Mouse (Mus musculus) lung, embryonic 16.5 days (tissue): ENCODE measurements around the gene Ttll11. TPM values are rescaled to one million over a fixed set of nuclear protein-coding genes. Genes with fewer than 3 reads are reported as not detected.

Source experiments
- ATAC-seq: fragments of 200-750 bp; cut with Nextera tagmentation; 2 replicates; pipeline ENCODE4 v1.8.0; 2017; ENCODE audit warnings: low read depth, mild to moderate bottlenecking, moderate library complexity
- H3K27ac ChIP-seq: fragments of 300-500 bp; sonication (generic); 2 replicates; pipeline ENCODE4 v1.5.1; 2014; ENCODE audit warnings: mild to moderate bottlenecking, control low read depth, low read length
- H3K27me3 ChIP-seq: fragments of 300-500 bp; sonication (generic); 2 replicates; pipeline ENCODE4 v1.6.1; 2014; ENCODE audit warnings: low read depth, low read length, mixed read lengths; ENCODE audit not compliant: control insufficient read depth, insufficient read depth
- H3K36me3 ChIP-seq: fragments of 300-500 bp; sonication (generic); 2 replicates; pipeline ENCODE4 v1.6.1; 2014; ENCODE audit warnings: low read length; ENCODE audit not compliant: control insufficient read depth, insufficient read depth
- H3K4me1 ChIP-seq: fragments of 300-500 bp; sonication (generic); replicated peaks from 2 replicates; pipeline ENCODE4 v1.6.1; 2014; ENCODE audit warnings: low read length, mixed read lengths; ENCODE audit not compliant: control insufficient read depth, insufficient read depth
- H3K4me2 ChIP-seq: fragments of 300-500 bp; sonication (generic); 2 replicates; pipeline ENCODE4 v1.6.1; 2014; ENCODE audit warnings: low read depth, low read length, control low read depth
- H3K4me3 ChIP-seq: fragments of 300-500 bp; sonication (generic); 2 replicates; pipeline ENCODE4 v1.5.1; 2014; ENCODE audit warnings: mild to moderate bottlenecking, low read length, control low read depth
- H3K9ac ChIP-seq: fragments of 300-500 bp; sonication (generic); 2 replicates; pipeline ENCODE4 v1.6.1; 2014; ENCODE audit warnings: low read length, control low read depth
- H3K9me3 ChIP-seq: fragments of 300-500 bp; sonication (generic); 2 replicates; pipeline ENCODE4 v1.6.1; 2016; ENCODE audit warnings: low read length; ENCODE audit not compliant: control insufficient read depth
- WGBS: fragments of 180-500 bp; shearing (Covaris S2); extraction: QIAGEN DNeasy Blood & Tissue Kit; methylation state at CpG from one replicate; pipeline ENCODE4 v1.1.7; 2014; 5-methylcytosine and 5-hydroxymethylcytosine counted together
- polyA plus RNA-seq: library from polyadenylated mRNA; unstranded; fragments of >200 nt; fragmentation: Nextera tagmentation; extraction: Ambion mirVana; gene quantifications from 2 replicates; pipeline ENCODE4 v1.2.1, GENCODE M21; 2015

Ttll11 gene
- polyA plus RNA-seq, 1 experiment from 2014 or later = 0.55 TPM

DNA sequence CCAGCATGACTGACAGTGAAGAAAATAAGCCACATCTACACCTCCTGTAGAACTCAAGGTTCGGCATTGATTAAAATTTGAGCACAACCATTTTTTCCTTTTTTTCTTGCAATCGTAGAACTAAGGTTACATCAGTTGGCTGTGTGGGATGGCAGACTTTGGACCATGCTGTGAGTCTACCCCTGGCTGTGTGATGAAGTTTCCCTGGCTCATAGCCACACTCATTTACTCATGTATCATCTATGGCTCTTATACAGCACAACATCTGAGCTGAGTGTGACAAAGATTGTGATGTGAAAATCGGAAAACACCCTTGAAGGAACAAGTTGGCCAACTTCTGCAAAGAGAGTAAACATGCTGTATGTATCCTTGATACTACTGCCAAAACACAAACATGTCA is 56.8 kb downstream of the Ttll11 start:
- no peaks in the 10 kb centered on the region for H3K27me3 ChIP-seq
- H3K4me2 ChIP-seq = no peak overlapping the region
- no peaks in the 10 kb centered on the region for H3K36me3 ChIP-seq
- WGBS = 84% methylated on average over 3 of the region's 3 CpGs
- no peaks in the 10 kb centered on the region for H3K4me1 ChIP-seq
- no peak overlapping the region for H3K4me3 ChIP-seq
- no peak overlapping the region for H3K9ac ChIP-seq
- H3K27ac ChIP-seq = no peak overlapping the region
- H3K9me3 ChIP-seq = no peaks in the 10 kb centered on the region
- no peak for ATAC-seq

DNA sequence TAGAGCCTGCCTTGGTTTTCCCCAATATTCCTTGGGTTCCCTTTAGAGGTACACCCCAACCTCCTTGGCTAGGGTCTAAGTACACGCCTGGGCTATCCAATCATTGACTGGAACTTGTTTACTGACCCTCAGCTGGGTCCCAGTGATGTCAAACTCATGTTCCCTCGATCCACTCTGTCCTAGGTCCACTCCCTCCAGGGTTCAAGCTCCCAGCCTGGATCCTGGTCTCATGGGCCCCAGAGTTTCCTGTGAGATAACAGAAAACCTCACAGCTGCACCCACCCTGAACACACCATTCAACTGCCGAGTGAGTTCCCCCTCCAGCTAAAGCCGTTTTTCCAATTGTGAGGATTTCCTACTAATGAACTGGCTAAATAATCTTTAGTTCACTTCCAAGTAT is 67.6 kb downstream of the Ttll11 start:
- Histone ChIP-seq H3K4me1 (no peaks in the 10 kb centered on the region), H3K4me2 (no peak overlapping the region), H3K27ac (no peak overlapping the region), H3K27me3 (no peaks in the 10 kb centered on the region), H3K36me3 (no peaks in the 10 kb centered on the region), H3K9me3 (no peaks in the 10 kb centered on the region), H3K9ac (no peak overlapping the region), H3K4me3 (no peak overlapping the region)
- whole genome bisulfite sequencing = 44% methylated on average over 4 of the region's 4 CpGs
- ATAC-seq = no peak

DNA sequence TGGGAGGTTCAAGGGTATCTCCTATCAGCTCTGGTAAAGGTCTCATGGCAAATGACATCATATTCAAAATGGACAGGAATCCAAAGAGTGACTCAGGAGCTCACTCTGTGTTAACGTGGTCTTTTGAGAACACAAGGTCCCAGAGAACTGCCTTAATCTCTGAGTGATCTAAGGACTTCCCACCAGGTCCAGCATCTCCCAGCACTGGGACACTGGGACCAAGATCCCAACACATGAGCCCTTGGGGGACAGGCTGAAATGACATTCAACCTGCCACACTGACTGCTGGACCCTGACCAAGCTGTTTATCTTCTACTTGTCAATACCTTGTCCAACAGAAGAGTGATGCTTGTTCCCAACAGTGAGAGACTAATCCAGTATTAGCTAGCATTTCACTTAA is 68.0 kb downstream of the Ttll11 start:
- H3K4me3 ChIP-seq = no peak overlapping the region
- no peaks in the 10 kb centered on the region for H3K9me3 ChIP-seq
- no peaks in the 10 kb centered on the region for H3K27me3 ChIP-seq
- H3K27ac ChIP-seq = no peak overlapping the region
- 68% methylated on average over 1 of the region's 1 CpGs for WGBS
- ATAC-seq = no peak
- H3K4me2 ChIP-seq = no peak overlapping the region
- H3K4me1 ChIP-seq = no peaks in the 10 kb centered on the region
- no peaks in the 10 kb centered on the region for H3K36me3 ChIP-seq
- H3K9ac ChIP-seq = no peak overlapping the region

DNA sequence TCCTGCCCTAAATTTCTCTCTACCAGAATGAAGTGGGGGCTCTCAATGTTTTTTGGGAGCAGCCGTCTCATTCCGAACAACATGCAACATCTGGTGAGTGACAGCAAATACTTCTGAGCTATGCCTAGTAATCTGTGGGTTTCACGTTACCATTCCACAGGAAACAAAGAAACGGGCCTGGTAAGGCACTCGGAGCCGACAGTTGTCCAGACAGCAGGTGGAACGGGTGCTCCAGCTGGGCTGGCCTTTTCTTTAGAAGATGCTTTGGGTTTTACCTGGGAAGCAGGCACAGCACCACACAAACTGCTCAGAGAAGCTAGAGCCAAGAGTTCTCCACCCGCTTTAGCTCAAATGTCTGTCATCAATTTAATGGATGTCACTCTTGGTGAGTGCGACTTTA is 69.0 kb downstream of the Ttll11 start:
- Histone ChIP-seq H3K4me2 (no peak overlapping the region), H3K36me3 (no peaks in the 10 kb centered on the region), H3K27me3 (no peaks in the 10 kb centered on the region), H3K9ac (no peak overlapping the region), H3K27ac (no peak overlapping the region), H3K4me3 (no peak overlapping the region), H3K9me3 (no peaks in the 10 kb centered on the region), H3K4me1 (no peaks in the 10 kb centered on the region)
- ATAC-seq = no peak
- 43% methylated on average over 9 of the region's 9 CpGs for WGBS

- Histone ChIP-seq H3K27me3 (no peaks in the 10 kb centered on the region), H3K27ac (no peak overlapping the region), H3K4me3 (no peak overlapping the region), H3K9ac (no peak overlapping the region), H3K4me1 (no peaks in the 10 kb centered on the region), H3K4me2 (no peak overlapping the region), H3K36me3 (no peaks in the 10 kb centered on the region), H3K9me3 (no peaks in the 10 kb centered on the region)
- 84% methylated on average over 4 of the region's 4 CpGs for WGBS
- no peak for ATAC-seq
Observed at GRCm38 (mm10) chr2:35909353-35909752, 70.4 kb downstream of the Ttll11 start.

GRCm38 (mm10) chr2:35907578-35907977 is 72.1 kb downstream of the Ttll11 start:
- no peaks in the 10 kb centered on the region for H3K4me1 ChIP-seq
- 78% methylated on average over 6 of the region's 6 CpGs for WGBS
- no peaks in the 10 kb centered on the region for H3K27me3 ChIP-seq
- H3K27ac ChIP-seq = no peak overlapping the region
- no peaks in the 10 kb centered on the region for H3K9me3 ChIP-seq
- no peak for ATAC-seq
- H3K36me3 ChIP-seq = no peaks in the 10 kb centered on the region
- no peak overlapping the region for H3K9ac ChIP-seq
- H3K4me3 ChIP-seq = no peak overlapping the region
- no peak overlapping the region for H3K4me2 ChIP-seq

GRCm38 (mm10) chr2:35906174-35906798 is 73.4 kb downstream of the Ttll11 start:
- no peak overlapping the region for H3K9ac ChIP-seq
- H3K9me3 ChIP-seq = no peaks in the 10 kb centered on the region
- H3K4me2 ChIP-seq = no peak overlapping the region
- no peak overlapping the region for H3K4me3 ChIP-seq
- no peaks in the 10 kb centered on the region for H3K4me1 ChIP-seq
- no peaks in the 10 kb centered on the region for H3K36me3 ChIP-seq
- no peaks in the 10 kb centered on the region for H3K27me3 ChIP-seq
- ATAC-seq = peak; percentile 72
- no peak overlapping the region for H3K27ac ChIP-seq
- WGBS = 10% methylated on average over 11 of the region's 11 CpGs

GRCm38 (mm10) chr2:35900845-35901244 is 78.9 kb downstream of the Ttll11 start:
- Histone ChIP-seq H3K4me1 (no peaks in the 10 kb centered on the region; the same call in 1 of the 2 replicates), H3K27me3 (no peaks in the 10 kb centered on the region), H3K4me2 (no peak overlapping the region), H3K9me3 (no peaks in the 10 kb centered on the region), H3K9ac (no peak overlapping the region), H3K4me3 (no peak overlapping the region), H3K36me3 (no peaks in the 10 kb centered on the region), H3K27ac (no peak overlapping the region)
- 48% methylated on average over 2 of the region's 2 CpGs for WGBS
- ATAC-seq = peak; percentile 51; the same call in 1 of the 2 replicates

DNA sequence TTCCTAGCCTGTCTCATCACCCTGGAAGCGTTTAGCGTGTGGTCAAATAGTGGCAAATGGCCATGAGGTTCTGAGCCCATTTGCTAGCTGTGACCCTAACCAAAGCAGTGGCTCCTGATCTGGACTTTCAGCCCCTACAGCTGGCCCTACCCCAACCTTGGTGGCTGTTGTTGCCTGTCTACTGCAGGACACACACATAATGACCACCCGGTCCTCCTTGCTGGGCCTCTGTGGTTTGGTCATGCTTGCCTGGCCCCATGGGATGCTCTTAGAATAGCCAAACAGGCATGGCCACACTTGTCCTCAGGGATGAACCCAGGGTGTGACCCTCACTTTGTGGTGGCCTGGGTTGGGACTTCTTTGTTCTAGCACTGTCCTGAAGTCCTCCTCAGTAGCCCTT is 80.0 kb downstream of the Ttll11 start:
- Histone ChIP-seq H3K4me1 (no peaks in the 10 kb centered on the region; the same call in 1 of the 2 replicates), H3K4me3 (no peak overlapping the region), H3K36me3 (no peaks in the 10 kb centered on the region), H3K27me3 (no peaks in the 10 kb centered on the region), H3K9ac (no peak overlapping the region), H3K27ac (no peak overlapping the region), H3K9me3 (no peaks in the 10 kb centered on the region), H3K4me2 (no peak overlapping the region)
- no peak for ATAC-seq
- WGBS = 96% methylated on average over 3 of the region's 3 CpGs

- Histone ChIP-seq H3K27me3 (no peaks in the 10 kb centered on the region), H3K4me2 (no peak overlapping the region), H3K4me1 (no peaks in the 10 kb centered on the region; the same call in 1 of the 2 replicates), H3K4me3 (no peak overlapping the region), H3K9me3 (no peaks in the 10 kb centered on the region), H3K9ac (no peak overlapping the region), H3K27ac (no peak overlapping the region), H3K36me3 (no peaks in the 10 kb centered on the region)
- 57% methylated on average over 4 of the region's 4 CpGs for WGBS
- ATAC-seq = no peak
Observed at GRCm38 (mm10) chr2:35899135-35899474, 80.6 kb downstream of the Ttll11 start.
